Mouse (Mus musculus) forebrain, embryonic 11.5 days (tissue): ENCODE results near the gene Cap1. TPM values are rescaled to one million over a fixed set of nuclear protein-coding genes. Genes with fewer than 3 reads are reported as not detected.

ENCODE experiments used
- ATAC-seq: fragments of 200-750 bp; cut with Nextera tagmentation; replicated peaks from 2 replicates; pipeline ENCODE4 v1.8.0; 2017; ENCODE audit warnings: moderate TSS enrichment; ENCODE audit not compliant: low FRiP score
- DNase-seq: peaks from one replicate; pipeline ENCODE4 v3.0.0-alpha.2; 2017; ENCODE audit warnings: low spot score
- H3K27ac ChIP-seq: fragments of 300-500 bp; sonication (generic); 2 replicates; pipeline ENCODE4 v1.5.1; 2014; ENCODE audit warnings: low read depth, low read length
- H3K27me3 ChIP-seq: fragments of 300-500 bp; sonication (generic); 2 replicates; pipeline ENCODE4 v1.6.1; 2014; ENCODE audit warnings: mild to moderate bottlenecking, low read length, mixed read lengths; ENCODE audit not compliant: control insufficient read depth, insufficient read depth
- H3K36me3 ChIP-seq: fragments of 300-500 bp; sonication (generic); 2 replicates; pipeline ENCODE4 v1.6.1; 2014; ENCODE audit warnings: mild to moderate bottlenecking, low read length, moderate library complexity, mixed read lengths; ENCODE audit not compliant: control insufficient read depth, insufficient read depth
- H3K4me1 ChIP-seq: fragments of 300-500 bp; sonication (generic); replicated peaks from 2 replicates; pipeline ENCODE4 v1.6.1; 2014; ENCODE audit warnings: low read length, mixed read lengths; ENCODE audit not compliant: control insufficient read depth, insufficient read depth
- H3K4me2 ChIP-seq: fragments of 300-500 bp; sonication (generic); 2 replicates; pipeline ENCODE4 v1.6.1; 2014; ENCODE audit warnings: low read depth, mild to moderate bottlenecking, low read length, moderate library complexity, mixed read lengths; ENCODE audit not compliant: severe bottlenecking
- H3K4me3 ChIP-seq: fragments of 300-500 bp; sonication (generic); 2 replicates; pipeline ENCODE4 v1.5.1; 2014; ENCODE audit warnings: low read depth, low read length
- H3K9ac ChIP-seq: fragments of 300-500 bp; sonication (generic); 2 replicates; pipeline ENCODE4 v1.6.1; 2014; ENCODE audit warnings: low read length
- H3K9me3 ChIP-seq: fragments of 300-500 bp; sonication (generic); 2 replicates; pipeline ENCODE4 v1.6.1; 2016; ENCODE audit warnings: low read length, mixed read lengths; ENCODE audit not compliant: control insufficient read depth
- WGBS: fragments of 180-500 bp; shearing (Covaris S2); extraction: QIAGEN DNeasy Blood & Tissue Kit; methylation state at CpG from one replicate; pipeline ENCODE4 v1.1.7; 2014; 5-methylcytosine and 5-hydroxymethylcytosine counted together
- polyA plus RNA-seq: library from polyadenylated mRNA; unstranded; fragments of >200 nt; fragmentation: Nextera tagmentation; extraction: Ambion mirVana; gene quantifications from 2 replicates; pipeline ENCODE4 v1.2.1, GENCODE M21; 2014

Cap1 gene
- polyA plus RNA-seq, 1 experiment from 2014 or later: 69.4 TPM

DNA sequence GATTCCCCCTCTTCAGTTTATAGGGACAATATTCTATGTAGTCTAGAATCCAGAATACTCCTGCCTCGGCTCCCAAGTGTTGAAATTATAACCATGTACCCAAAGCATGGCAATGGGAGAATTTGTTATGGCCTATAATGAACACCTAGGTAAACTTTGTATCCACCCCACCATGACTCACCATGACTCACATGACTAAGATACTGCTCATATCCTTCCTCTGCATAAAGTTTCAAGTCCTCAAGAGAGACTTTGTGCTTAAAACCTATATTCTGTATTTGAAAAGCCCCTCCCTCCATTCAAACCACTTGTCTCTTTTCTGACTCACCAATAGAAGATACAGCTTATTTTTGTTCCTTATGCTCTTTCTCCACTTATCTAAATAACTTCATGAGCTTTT is 17.8 kb downstream of the Cap1 start:
- ATAC-seq: no peak
- Histone ChIP-seq H3K27ac (no peak overlapping the region), H3K4me2 (no peak overlapping the region), H3K9ac (no peak overlapping the region), H3K9me3 (no peaks in the 10 kb centered on the region), H3K27me3 (no peaks in the 10 kb centered on the region), H3K4me3 (no peak overlapping the region), H3K36me3 (peaks cover 4% of the 10 kb centered on the region; the same call in 1 of the 2 replicates), H3K4me1 (no peaks in the 10 kb centered on the region)
- DNase-seq: no peak
- 91% methylated on average over 1 of the region's 1 CpGs for WGBS

GRCm38 (mm10) chr4:122861836-122862235 is 24.0 kb downstream of the Cap1 start:
- H3K4me2 ChIP-seq: no peak overlapping the region
- ATAC-seq (no peak), DNase-seq (no peak)
- H3K4me3 ChIP-seq: no peak overlapping the region
- no peak overlapping the region for H3K9ac ChIP-seq
- 93% methylated on average over 4 of the region's 4 CpGs for WGBS
- H3K27me3 ChIP-seq: no peaks in the 10 kb centered on the region
- H3K27ac ChIP-seq: no peak overlapping the region
- no peaks in the 10 kb centered on the region for H3K9me3 ChIP-seq
- H3K4me1 ChIP-seq: no peaks in the 10 kb centered on the region
- peaks cover 4% of the 10 kb centered on the region; the same call in 1 of the 2 replicates for H3K36me3 ChIP-seq

DNA sequence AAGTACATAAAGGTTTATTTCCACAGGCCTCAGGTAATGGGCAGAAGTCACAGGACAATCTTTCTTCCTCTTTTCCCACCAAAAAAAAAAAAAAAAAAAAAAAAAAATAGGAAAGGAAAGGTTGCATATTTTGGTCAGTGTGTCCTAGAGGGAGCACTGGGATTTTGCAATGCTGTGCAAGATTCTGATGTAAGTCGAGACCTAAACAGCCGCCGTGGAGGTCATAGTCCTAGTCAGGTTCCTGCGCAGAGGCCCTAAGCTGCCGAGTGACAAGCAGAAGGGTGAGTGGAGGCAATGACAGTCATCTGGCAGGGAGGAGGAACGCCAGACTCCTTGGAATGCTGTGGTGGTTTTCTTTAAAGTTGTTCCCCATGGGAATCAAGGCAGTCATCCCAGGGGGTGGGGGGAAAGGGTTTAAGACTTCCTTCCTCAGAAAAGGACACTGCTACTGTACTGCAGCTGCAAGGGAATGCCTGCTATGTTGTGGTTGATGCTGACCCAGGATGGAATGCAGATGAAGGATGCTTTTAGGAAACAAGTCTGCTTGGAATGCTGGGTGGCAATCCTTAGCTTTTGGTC is 26.7 kb downstream of the Cap1 start:
- Histone ChIP-seq H3K9me3 (no peaks in the 10 kb centered on the region), H3K27ac (no peak overlapping the region), H3K9ac (no peak overlapping the region), H3K4me2 (no peak overlapping the region), H3K27me3 (no peaks in the 10 kb centered on the region), H3K4me3 (no peak overlapping the region), H3K4me1 (no peaks in the 10 kb centered on the region), H3K36me3 (peaks cover 7% of the 10 kb centered on the region)
- ATAC-seq (no peak), DNase-seq (no peak)
- 87% methylated on average over 6 of the region's 6 CpGs for WGBS

- no peak overlapping the region for H3K4me3 ChIP-seq
- H3K9ac ChIP-seq: no peak overlapping the region
- no peak for ATAC-seq
- H3K36me3 ChIP-seq: peaks cover 4% of the 10 kb centered on the region
- no peaks in the 10 kb centered on the region for H3K4me1 ChIP-seq
- no peaks in the 10 kb centered on the region for H3K9me3 ChIP-seq
- 48% methylated on average over 2 of the region's 2 CpGs for WGBS
- DNase-seq: no peak
- no peaks in the 10 kb centered on the region for H3K27me3 ChIP-seq
- no peak overlapping the region for H3K4me2 ChIP-seq
- no peak overlapping the region for H3K27ac ChIP-seq
These were observed 27.9 kb downstream of the Cap1 start for GRCm38 (mm10) chr4:122857909-122858308.

GRCm38 (mm10) chr4:122854770-122855169 is 31.1 kb downstream of the Cap1 start:
- Histone ChIP-seq H3K4me2 (no peak overlapping the region), H3K36me3 (peaks cover 6% of the 10 kb centered on the region), H3K27me3 (no peaks in the 10 kb centered on the region), H3K4me1 (no peaks in the 10 kb centered on the region), H3K4me3 (no peak overlapping the region), H3K9me3 (no peaks in the 10 kb centered on the region), H3K9ac (no peak overlapping the region), H3K27ac (no peak overlapping the region)
- no peak for ATAC-seq
- WGBS: 90% methylated on average over 4 of the region's 4 CpGs
- DNase-seq: no peak

GRCm38 (mm10) chr4:122853691-122854090 is 32.2 kb downstream of the Cap1 start:
- no peak overlapping the region for H3K27ac ChIP-seq
- no peak overlapping the region for H3K4me3 ChIP-seq
- peaks cover 10% of the 10 kb centered on the region for H3K36me3 ChIP-seq
- no peak overlapping the region for H3K9ac ChIP-seq
- ATAC-seq (no peak), DNase-seq (no peak)
- no peaks in the 10 kb centered on the region for H3K27me3 ChIP-seq
- no peak overlapping the region for H3K4me2 ChIP-seq
- WGBS: 70% methylated on average over 2 of the region's 2 CpGs
- H3K4me1 ChIP-seq: no peaks in the 10 kb centered on the region
- no peaks in the 10 kb centered on the region for H3K9me3 ChIP-seq

- ATAC-seq (no peak), DNase-seq (no peak)
- no peaks in the 10 kb centered on the region for H3K27me3 ChIP-seq
- H3K4me1 ChIP-seq: no peaks in the 10 kb centered on the region
- no peak overlapping the region for H3K4me2 ChIP-seq
- H3K27ac ChIP-seq: no peak overlapping the region
- H3K4me3 ChIP-seq: no peak overlapping the region
- H3K9ac ChIP-seq: no peak overlapping the region
- H3K9me3 ChIP-seq: no peaks in the 10 kb centered on the region
- H3K36me3 ChIP-seq: peaks cover 10% of the 10 kb centered on the region
These were observed 34.3 kb downstream of the Cap1 start for GRCm38 (mm10) chr4:122851535-122851934.

DNA sequence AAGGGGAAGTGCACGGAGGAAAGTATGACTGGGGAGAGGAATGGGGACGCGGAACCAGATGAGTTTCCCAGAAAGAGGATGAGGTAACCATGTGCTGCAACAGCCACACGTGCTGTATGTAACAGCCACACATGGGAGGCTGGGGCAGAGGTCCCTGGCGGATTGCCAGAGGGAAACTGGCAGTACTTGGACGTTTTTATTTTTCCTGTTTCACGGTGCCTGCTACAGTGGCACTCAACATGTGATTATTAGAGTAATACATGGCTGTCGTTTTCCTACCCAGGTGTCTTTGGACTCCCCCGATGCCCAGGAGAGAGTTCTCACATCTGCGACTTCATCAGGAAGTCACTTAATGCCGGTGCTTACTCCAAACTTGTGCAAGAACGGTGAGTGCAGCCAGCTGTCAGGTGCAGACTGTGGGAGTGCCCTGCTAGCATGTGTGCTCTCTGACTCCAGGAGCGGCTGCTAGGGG is 37.7 kb downstream of the Cap1 start:
- no peak overlapping the region for H3K4me2 ChIP-seq
- no peaks in the 10 kb centered on the region for H3K9me3 ChIP-seq
- no peaks in the 10 kb centered on the region for H3K27me3 ChIP-seq
- 88% methylated on average over 13 of the region's 13 CpGs for WGBS
- H3K4me1 ChIP-seq: no peaks in the 10 kb centered on the region
- H3K9ac ChIP-seq: no peak overlapping the region
- DNase-seq: no peak
- H3K27ac ChIP-seq: no peak overlapping the region
- no peak overlapping the region for H3K4me3 ChIP-seq
- ATAC-seq: no peak
- peaks cover 6% of the 10 kb centered on the region; the same call in 1 of the 2 replicates for H3K36me3 ChIP-seq

GRCm38 (mm10) chr4:122838416-122838815 is 47.4 kb downstream of the Cap1 start:
- no peak overlapping the region for H3K27ac ChIP-seq
- 0 out of 2 replicates have a peak, but pooled peaks cover 4% of the 10 kb centered on the region for H3K4me1 ChIP-seq
- DNase-seq: no peak
- no peaks in the 10 kb centered on the region; the same call in 1 of the 2 replicates for H3K9me3 ChIP-seq
- no peaks in the 10 kb centered on the region; the same call in 1 of the 2 replicates for H3K36me3 ChIP-seq
- no peak overlapping the region for H3K4me3 ChIP-seq
- WGBS: 85% methylated on average over 1 of the region's 1 CpGs
- no peak overlapping the region for H3K9ac ChIP-seq
- no peak for ATAC-seq
- no peak overlapping the region for H3K4me2 ChIP-seq
- no peaks in the 10 kb centered on the region for H3K27me3 ChIP-seq
